Mouse (Mus musculus): ENCODE results near the gene Lamc2. TPM values are rescaled to one million over a fixed set of nuclear protein-coding genes. Genes with fewer than 3 reads are reported as not detected.

The Lamc2 gene
- polyA plus RNA-seq, 1 experiment from 2014 or later = 3.3 TPM

DNA sequence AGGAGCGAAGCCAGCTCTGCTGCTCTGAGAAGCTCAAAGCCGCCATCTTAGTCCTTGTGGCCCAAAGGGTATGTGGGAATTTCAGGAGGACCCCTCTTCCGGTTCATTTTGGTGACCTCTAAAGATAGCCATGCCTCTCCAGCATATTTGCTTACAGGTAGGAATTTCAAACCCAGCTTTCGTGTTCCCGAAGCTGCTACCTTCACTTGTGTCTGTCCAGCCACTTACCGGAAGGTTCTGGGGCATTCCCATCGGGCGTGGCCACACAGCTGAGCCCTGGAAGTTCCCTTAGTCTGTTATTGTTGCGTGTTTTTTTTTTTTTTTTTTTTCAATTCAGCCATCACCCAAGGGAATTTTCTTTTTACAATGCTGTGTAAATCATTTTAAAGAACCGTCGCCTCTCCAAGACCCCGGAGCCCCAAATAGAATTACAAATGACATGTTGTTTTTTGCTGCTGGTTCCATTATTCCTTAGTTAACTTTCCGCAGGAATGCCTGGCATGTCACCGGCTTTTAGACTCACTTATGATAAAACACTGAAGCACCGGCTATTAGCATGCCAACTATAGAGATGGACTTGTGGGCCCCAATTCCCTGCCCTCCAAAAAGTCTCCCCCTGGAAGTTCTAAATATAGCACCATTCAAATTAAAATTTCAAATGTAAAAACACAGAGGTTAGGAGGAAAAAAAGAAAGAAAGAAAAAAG is 5.1 kb upstream of the Lamc2 start:
- Histone ChIP-seq H3K4me1 (replicated peaks; ENCODE audit: control insufficient read depth, insufficient read depth, low read length) (0 out of 2 replicates have a peak, but pooled peaks cover 11% of the 10 kb centered on the region), H3K4me3 (ENCODE audit: low read depth, low read length) (no peak overlapping the region), H3K27ac (ENCODE audit: low read depth, low read length) (no peak overlapping the region), H3K4me2 (replicated peaks; ENCODE audit: low read depth) (no peak overlapping the region), H3K9ac (ENCODE audit: low read depth, low read length) (no peak overlapping the region), H3K9me3 (ENCODE audit: control insufficient read depth) (no peaks in the 10 kb centered on the region), H3K36me3 (ENCODE audit: control insufficient read depth, insufficient read depth) (no peaks in the 10 kb centered on the region), H3K27me3 (replicated peaks; ENCODE audit: control insufficient read depth, insufficient read depth, low read length) (no peaks in the 10 kb centered on the region)
- no peak for TF ChIP-seq CTCF (IDR thresholded peaks at IDR 0.05; ENCODE audit: low read depth)
- ATAC-seq = no peak
- WGBS = 66% methylated on average over 15 of the region's 15 CpGs

DNA sequence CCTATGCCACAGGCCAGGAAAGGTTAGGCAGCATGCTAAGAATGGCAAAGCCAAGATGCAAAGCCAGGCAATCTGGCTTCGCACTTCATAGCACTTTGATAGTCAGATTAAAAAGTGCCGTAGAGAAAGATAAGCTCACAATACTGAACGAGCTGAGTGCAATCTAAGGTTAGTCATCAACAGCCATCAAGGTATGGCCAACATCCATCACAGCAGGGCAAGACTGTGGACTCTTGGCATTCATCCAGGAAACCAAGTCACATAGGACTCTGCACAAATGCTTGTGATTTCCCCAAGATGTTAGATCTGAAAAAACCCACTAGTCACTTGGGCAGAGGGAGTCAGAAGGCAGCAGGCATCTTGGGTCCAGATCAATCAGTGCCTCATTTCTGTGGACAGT is 1.8 kb upstream of the Lamc2 start:
- no peak for TF ChIP-seq CTCF (IDR thresholded peaks at IDR 0.05; ENCODE audit: low read depth)
- WGBS = 47% methylated on average over 3 of the region's 3 CpGs

DNA sequence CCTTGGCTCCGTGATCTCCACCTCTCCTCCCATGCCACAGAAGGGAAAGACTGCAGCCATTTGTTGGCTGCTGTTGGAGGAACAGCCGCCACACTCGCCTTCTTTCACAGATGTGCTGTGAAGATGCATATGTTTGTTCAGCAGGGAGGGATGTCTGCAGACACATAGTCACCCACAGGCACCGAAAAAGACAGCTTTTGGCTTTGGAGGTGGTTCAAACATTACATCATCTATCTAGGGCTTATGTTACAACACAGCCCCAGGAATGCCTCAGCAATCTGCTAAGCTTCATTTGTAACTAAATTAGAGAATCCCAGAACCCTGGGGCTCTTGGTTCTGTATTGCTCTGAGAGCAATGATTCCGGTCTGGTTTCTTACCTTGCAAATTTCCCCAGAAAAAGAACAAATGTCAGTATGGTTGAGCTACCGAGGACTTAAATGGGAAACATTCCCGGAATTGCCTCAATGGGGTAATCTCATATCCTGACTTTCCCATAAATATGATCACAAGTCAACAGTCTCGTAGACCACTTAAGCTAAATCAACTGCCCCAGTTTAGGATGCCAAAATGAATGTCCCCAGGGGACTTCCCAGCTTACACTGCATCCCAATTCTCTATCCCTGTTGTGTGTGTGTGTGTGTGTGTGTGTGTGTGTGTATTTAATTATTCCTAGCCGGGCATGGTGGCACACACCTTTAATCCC is 5.5 kb downstream of the Lamc2 start:
- Histone ChIP-seq H3K36me3 (ENCODE audit: control insufficient read depth, insufficient read depth) (no peaks in the 10 kb centered on the region), H3K27me3 (replicated peaks; ENCODE audit: control insufficient read depth, insufficient read depth, low read length) (no peaks in the 10 kb centered on the region), H3K27ac (ENCODE audit: low read depth, low read length) (no peak overlapping the region), H3K9me3 (ENCODE audit: control insufficient read depth) (no peaks in the 10 kb centered on the region), H3K4me2 (replicated peaks; ENCODE audit: low read depth) (no peak overlapping the region), H3K9ac (ENCODE audit: low read depth, low read length) (no peak overlapping the region), H3K4me1 (replicated peaks; ENCODE audit: control insufficient read depth, insufficient read depth, low read length) (no peaks in the 10 kb centered on the region), H3K4me3 (ENCODE audit: low read depth, low read length) (no peak overlapping the region)
- ATAC-seq = no peak
- no peak for TF ChIP-seq CTCF (IDR thresholded peaks at IDR 0.05; ENCODE audit: low read depth)
- WGBS = 56% methylated on average over 9 of the region's 9 CpGs

More for the DNA sequence above, 1.8 kb upstream of the Lamc2 start:
- peak; percentile 50 for ATAC-seq
- Histone ChIP-seq H3K27ac (ENCODE audit: low read depth, low read length) (no peak overlapping the region), H3K4me3 (ENCODE audit: low read depth, low read length) (no peak overlapping the region), H3K9ac (ENCODE audit: low read depth, low read length) (no peak overlapping the region), H3K36me3 (ENCODE audit: control insufficient read depth, insufficient read depth) (no peaks in the 10 kb centered on the region), H3K4me2 (replicated peaks; ENCODE audit: low read depth) (no peak overlapping the region), H3K4me1 (replicated peaks; ENCODE audit: control insufficient read depth, insufficient read depth, low read length) (0 out of 2 replicates have a peak, but pooled peaks cover 9% of the 10 kb centered on the region), H3K9me3 (ENCODE audit: control insufficient read depth) (no peaks in the 10 kb centered on the region), H3K27me3 (replicated peaks; ENCODE audit: control insufficient read depth, insufficient read depth, low read length) (no peaks in the 10 kb centered on the region)

DNA sequence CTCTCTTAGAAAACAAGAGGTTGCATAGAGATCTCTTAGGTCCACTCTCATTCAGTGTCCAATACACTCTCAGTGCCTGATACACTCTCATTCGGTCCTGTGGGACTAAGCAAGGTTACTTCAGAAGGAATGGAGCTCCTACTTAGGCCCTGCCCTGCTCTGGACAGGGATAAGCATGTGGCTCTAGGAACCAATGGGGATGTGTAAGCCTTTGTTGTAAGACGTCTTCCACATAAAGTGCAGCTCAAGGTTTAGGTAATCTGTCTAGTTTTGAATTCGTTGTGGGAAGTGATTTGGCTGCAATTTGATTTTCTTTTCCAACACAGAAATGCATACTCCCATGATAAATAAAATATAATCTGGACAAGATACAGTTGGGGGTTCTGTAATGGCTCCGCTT is 6.1 kb downstream of the Lamc2 start:
- ATAC-seq = no peak
- no peak for TF ChIP-seq CTCF (IDR thresholded peaks at IDR 0.05; ENCODE audit: low read depth)
- H3K36me3 ChIP-seq (ENCODE audit: control insufficient read depth, insufficient read depth) = no peaks in the 10 kb centered on the region
- H3K27ac ChIP-seq (ENCODE audit: low read depth, low read length) = no peak overlapping the region
- WGBS = 75% methylated on average over 4 of the region's 4 CpGs
- no peaks in the 10 kb centered on the region for H3K4me1 ChIP-seq (replicated peaks; ENCODE audit: control insufficient read depth, insufficient read depth, low read length)
- H3K9me3 ChIP-seq (ENCODE audit: control insufficient read depth) = no peaks in the 10 kb centered on the region
- no peaks in the 10 kb centered on the region for H3K27me3 ChIP-seq (replicated peaks; ENCODE audit: control insufficient read depth, insufficient read depth, low read length)
- H3K4me3 ChIP-seq (ENCODE audit: low read depth, low read length) = no peak overlapping the region
- H3K4me2 ChIP-seq (replicated peaks; ENCODE audit: low read depth) = no peak overlapping the region
- H3K9ac ChIP-seq (ENCODE audit: low read depth, low read length) = no peak overlapping the region

DNA sequence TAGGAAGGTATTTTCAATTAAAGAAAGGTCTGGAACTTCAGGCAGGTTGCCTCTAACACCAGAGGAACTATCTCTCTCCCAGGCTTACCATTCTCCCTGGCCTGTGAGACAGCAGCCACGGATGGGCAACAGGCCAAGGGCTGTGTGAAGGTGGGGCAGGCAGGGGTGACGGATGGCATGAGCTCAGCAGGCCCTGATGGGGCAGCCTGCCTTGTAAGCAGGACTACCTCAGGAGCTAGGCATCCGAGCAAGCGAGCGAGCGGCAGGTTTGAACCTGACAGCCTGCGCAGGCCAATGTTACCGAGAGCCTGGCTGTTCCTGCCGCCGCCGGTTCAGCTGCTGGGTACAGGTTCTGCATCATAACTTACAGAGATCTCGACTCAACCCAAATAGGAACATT is 11.4 kb downstream of the Lamc2 start:
- Histone ChIP-seq H3K4me1 (replicated peaks; ENCODE audit: control insufficient read depth, insufficient read depth, low read length) (no peaks in the 10 kb centered on the region), H3K36me3 (ENCODE audit: control insufficient read depth, insufficient read depth) (no peaks in the 10 kb centered on the region), H3K4me2 (replicated peaks; ENCODE audit: low read depth) (no peak overlapping the region), H3K4me3 (ENCODE audit: low read depth, low read length) (no peak overlapping the region), H3K27me3 (replicated peaks; ENCODE audit: control insufficient read depth, insufficient read depth, low read length) (no peaks in the 10 kb centered on the region), H3K9me3 (ENCODE audit: control insufficient read depth) (no peaks in the 10 kb centered on the region), H3K27ac (ENCODE audit: low read depth, low read length) (no peak overlapping the region), H3K9ac (ENCODE audit: low read depth, low read length) (no peak overlapping the region)
- ATAC-seq = no peak
- WGBS = 73% methylated on average over 12 of the region's 12 CpGs
- no peak for TF ChIP-seq CTCF (IDR thresholded peaks at IDR 0.05; ENCODE audit: low read depth)

DNA sequence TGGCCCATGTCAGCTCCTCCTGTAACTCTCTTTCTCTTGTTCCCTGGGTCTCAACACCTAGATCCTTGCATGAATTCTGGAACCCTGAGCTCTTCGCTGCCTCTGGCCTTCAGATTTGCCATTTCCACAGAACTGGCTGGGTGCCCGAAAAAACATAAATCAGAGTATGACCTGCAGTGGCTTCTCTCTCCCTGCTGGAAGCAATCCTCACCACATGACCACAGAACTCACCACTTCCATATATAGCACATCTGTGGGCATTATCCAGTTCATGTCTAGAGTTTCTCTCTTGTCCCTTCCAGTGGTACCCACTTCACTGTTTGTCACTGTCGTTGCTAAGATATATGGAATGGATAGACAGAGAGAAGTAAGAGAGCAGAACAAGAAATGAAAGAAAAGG is 13.0 kb downstream of the Lamc2 start:
- no peak for TF ChIP-seq CTCF (IDR thresholded peaks at IDR 0.05; ENCODE audit: low read depth)
- Histone ChIP-seq H3K4me3 (ENCODE audit: low read depth, low read length) (no peak overlapping the region), H3K27me3 (replicated peaks; ENCODE audit: control insufficient read depth, insufficient read depth, low read length) (no peaks in the 10 kb centered on the region), H3K4me2 (replicated peaks; ENCODE audit: low read depth) (no peak overlapping the region), H3K36me3 (ENCODE audit: control insufficient read depth, insufficient read depth) (no peaks in the 10 kb centered on the region), H3K4me1 (replicated peaks; ENCODE audit: control insufficient read depth, insufficient read depth, low read length) (no peaks in the 10 kb centered on the region), H3K27ac (ENCODE audit: low read depth, low read length) (no peak overlapping the region), H3K9ac (ENCODE audit: low read depth, low read length) (no peak overlapping the region), H3K9me3 (ENCODE audit: control insufficient read depth) (no peaks in the 10 kb centered on the region)
- 76% methylated on average over 3 of the region's 3 CpGs for WGBS
- ATAC-seq = no peak
